Mouse (Mus musculus): ENCODE results near the gene Fes. TPM values are rescaled to one million over a fixed set of nuclear protein-coding genes. Genes with fewer than 3 reads are reported as not detected.
A peak's percentile ranks its signal among the peaks of the same experiment; 100 is the strongest.

The Fes gene
- total and polyA plus RNA-seq, 3 experiments, result 2.7 to 6.6 TPM; not detected in 1

DNA sequence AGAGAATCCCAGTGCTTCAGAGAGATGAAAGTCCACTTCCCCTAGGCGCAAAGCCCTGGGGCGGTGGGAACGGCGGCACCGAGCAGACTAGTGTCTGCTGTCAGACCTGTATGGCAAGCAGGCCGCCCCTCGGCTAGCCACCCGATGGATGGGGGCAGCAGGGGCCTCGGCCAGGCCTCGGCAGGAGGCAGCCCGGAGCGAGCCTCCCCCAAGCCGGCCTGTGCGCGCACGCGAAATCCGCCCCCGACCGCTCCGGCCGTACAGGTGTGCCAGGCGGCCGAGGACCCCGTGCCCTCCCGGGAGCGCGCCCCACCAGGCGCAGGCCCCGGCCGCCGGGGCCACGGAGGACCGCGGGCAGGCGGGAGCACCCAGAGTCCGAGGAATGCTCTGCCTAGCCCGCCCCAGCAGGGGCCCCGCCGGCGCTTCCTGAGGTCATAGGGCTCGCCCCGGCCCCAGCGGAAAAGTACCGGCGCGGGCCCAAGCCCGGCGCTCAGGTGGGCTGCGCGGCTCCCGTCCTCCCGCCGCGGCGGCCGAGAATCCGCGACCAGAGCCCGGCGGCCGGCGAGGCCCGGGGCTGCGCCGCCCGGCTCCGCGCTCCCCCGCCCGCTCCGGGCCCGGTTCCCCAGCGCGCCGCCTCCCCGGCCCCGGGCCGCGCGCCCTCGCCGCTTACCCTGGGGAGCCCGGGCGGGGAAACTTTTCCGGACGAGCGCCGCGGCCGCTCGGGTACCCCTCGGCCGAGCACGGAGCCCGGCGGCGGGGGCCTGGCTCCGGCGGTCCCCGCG lies 14.3 kb upstream of the Fes start:
- H3K27me3 ChIP-seq (ENCODE audit: control insufficient read depth in 1 of 2, insufficient read depth in 2 of 2, low read length in 2 of 2), result no peaks in the 10 kb centered on the region
- peaks cover 8 to 36% of the 10 kb centered on the region in 2 experiments for H3K4me1 ChIP-seq (ENCODE audit: control insufficient read depth in 1 of 2, insufficient read depth in 2 of 2, low read length in 2 of 2)
- peaks cover 0 to 25% of the 10 kb centered on the region in 2 experiments; a peak in 2 of 4 replicates for H3K36me3 ChIP-seq (ENCODE audit: control insufficient read depth in 1 of 2, insufficient read depth in 2 of 2, low read length in 2 of 2)
- no peaks in the 10 kb centered on the region for H3K9me3 ChIP-seq (replicated peaks; ENCODE audit: insufficient read depth, low read length)
- H3K4me3 ChIP-seq (ENCODE audit: control insufficient read depth in 1 of 2, insufficient read depth in 1 of 2, low read depth in 2 of 2, low read length in 2 of 2), result peak overlapping the region; percentile 75 to 79
- no peak for DNase-seq (ENCODE audit: low read depth, low spot score)
- H3K9ac ChIP-seq (ENCODE audit: control insufficient read depth, low read depth, low read length, poor library complexity, severe bottlenecking), result peak overlapping the region; percentile 82
- TF ChIP-seq CHD2 (IDR thresholded peaks at IDR 0.05; ENCODE audit: low read length) (no peak), UBTF (IDR thresholded peaks at IDR 0.05; ENCODE audit: borderline replicate concordance, insufficient read depth, low read depth, low read length) (peak; percentile 72; the same call in 1 of the 2 replicates)
- H3K27ac ChIP-seq (ENCODE audit: control insufficient read depth, low read depth, low read length), result peak overlapping the region; percentile 49
- H3K79me2 ChIP-seq (ENCODE audit: control insufficient read depth, insufficient read depth, low read length, poor library complexity), result peaks cover 30% of the 10 kb centered on the region

DNA sequence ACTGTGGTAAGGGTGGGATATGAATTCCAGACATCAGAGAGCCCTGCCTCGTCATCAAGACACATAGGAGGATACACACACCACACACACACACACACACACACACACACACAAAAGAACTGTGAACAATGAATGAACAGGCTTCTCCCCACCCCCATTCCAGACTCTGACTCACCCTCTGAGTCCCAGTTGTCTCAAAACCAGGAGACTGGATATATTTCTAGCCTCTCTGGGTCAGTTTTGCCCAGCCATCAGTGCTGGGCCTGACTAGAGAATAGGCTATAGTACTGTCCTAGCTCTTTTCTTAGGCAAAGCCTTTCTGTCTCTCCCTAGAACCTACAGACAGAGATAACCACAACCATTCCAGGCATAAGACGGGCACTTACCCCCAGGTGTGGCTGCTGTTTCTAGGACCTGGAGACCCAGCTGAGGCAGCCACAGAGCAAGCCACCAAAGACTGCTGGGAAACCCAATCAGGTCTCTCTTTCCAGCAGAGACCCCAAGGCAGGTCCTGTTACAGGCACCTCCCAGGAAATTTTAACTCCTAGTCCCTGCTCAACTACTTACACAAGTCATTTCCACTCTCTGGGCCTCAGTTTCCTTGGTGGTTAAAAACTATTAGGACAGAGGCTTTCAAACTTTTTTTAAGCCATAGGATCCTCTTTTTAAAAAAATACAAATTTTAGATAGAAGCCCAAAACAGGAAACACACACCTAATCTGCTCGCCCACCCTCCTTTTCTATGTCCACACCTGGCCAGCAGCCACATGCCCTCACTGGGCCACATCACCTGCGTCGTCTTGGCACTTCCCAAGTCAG lies 13.5 kb upstream of the Fes start:
- peaks cover 0 to 25% of the 10 kb centered on the region in 2 experiments; a peak in 2 of 4 replicates for H3K36me3 ChIP-seq (ENCODE audit: control insufficient read depth in 1 of 2, insufficient read depth in 2 of 2, low read length in 2 of 2)
- H3K27me3 ChIP-seq (ENCODE audit: control insufficient read depth in 1 of 2, insufficient read depth in 2 of 2, low read length in 2 of 2), result no peaks in the 10 kb centered on the region
- TF ChIP-seq SMC3 (IDR thresholded peaks at IDR 0.05; ENCODE audit: low read depth, low read length) (no peak), EP300 (IDR thresholded peaks at IDR 0.05; ENCODE audit: low read depth in 1 of 2, low read length in 2 of 2) (peak in 1 of 2 experiments; percentile 34; a peak in 1 of 4 replicates), RCOR1 (IDR thresholded peaks at IDR 0.05; ENCODE audit: low read depth, low read length) (no peak), ZNF384 (IDR thresholded peaks at IDR 0.05; ENCODE audit: low read depth, low read length) (peak; percentile 57), POLR2A (IDR thresholded peaks at IDR 0.05; ENCODE audit: control insufficient read depth in 1 of 2, insufficient read depth in 1 of 2, low read depth in 1 of 2, low read length in 2 of 2, poor library complexity in 1 of 2) (no peak), MYC (IDR thresholded peaks at IDR 0.05; ENCODE audit: low read depth, low read length) (0 out of 2 replicates have a peak, but pooled peaks have one; percentile 15), E2F4 (IDR thresholded peaks at IDR 0.05; ENCODE audit: borderline replicate concordance, low read depth, low read length) (no peak), TAL1 (IDR thresholded peaks at IDR 0.05; ENCODE audit: low read length) (no peak), TCF12 (IDR thresholded peaks at IDR 0.05; ENCODE audit: low read depth, low read length) (peak; percentile 7; the same call in 1 of the 2 replicates)
- H3K9ac ChIP-seq (ENCODE audit: control insufficient read depth, low read depth, low read length, poor library complexity, severe bottlenecking), result peak overlapping the region; percentile 82
- H3K79me2 ChIP-seq (ENCODE audit: control insufficient read depth, insufficient read depth, low read length, poor library complexity), result peaks cover 30% of the 10 kb centered on the region
- peak overlapping the region; percentile 49 for H3K27ac ChIP-seq (ENCODE audit: control insufficient read depth, low read depth, low read length)
- H3K9me3 ChIP-seq (replicated peaks; ENCODE audit: insufficient read depth, low read length), result no peaks in the 10 kb centered on the region
- peak overlapping the region; percentile 75 to 79 for H3K4me3 ChIP-seq (ENCODE audit: control insufficient read depth in 1 of 2, insufficient read depth in 1 of 2, low read depth in 2 of 2, low read length in 2 of 2)
- DNase-seq (ENCODE audit: low read depth, low spot score), result peak; percentile 51
- peaks cover 8 to 36% of the 10 kb centered on the region in 2 experiments for H3K4me1 ChIP-seq (ENCODE audit: control insufficient read depth in 1 of 2, insufficient read depth in 2 of 2, low read length in 2 of 2)

Data from MEL (cell line).